Mouse (Mus musculus): ENCODE measurements at regions not wholly inside any gene's neighbourhood (a gene's known extent, or its start where the extent isn't known, plus 50 kb on each side); places are given as distances from the start of the nearest gene placed in this dataset.

DNA sequence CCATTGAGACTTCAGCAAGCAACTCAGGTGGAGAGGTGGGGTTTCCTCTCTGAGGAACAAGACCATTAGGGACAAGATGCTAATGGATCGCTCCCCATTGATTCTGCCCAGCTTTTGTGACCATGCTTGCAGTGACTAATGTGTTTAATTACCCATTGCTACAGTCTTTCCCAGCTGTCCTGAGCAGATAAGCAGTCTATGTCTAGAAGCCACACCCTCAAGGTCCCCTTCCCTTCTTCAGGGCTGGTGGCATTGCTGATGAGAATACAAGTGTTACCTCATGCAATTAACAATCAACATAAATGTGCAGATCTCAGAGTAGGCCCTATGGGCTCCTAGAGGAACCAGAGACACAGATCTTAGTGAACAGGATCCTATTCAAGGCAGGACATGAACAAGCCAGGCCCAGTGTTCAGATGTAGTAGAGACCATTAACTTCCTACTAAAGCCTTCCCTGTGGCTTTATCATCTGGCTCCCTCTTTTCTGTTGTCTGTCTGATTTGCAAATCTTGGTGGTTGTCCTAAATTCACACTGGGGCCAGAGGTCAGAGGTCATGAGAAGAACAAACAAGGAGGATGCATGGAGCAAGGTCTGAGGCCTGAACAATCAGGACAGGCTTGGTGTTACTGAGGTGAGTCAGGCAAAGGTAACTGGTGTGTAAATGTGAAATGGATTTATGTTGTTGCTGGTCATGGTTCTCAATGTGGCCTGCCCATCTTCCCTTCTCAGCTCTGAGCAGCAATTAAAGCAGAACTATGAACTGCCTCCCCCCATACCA is 56.8 kb downstream of the Odc1 start:
- H3K27me3 ChIP-seq, result no peaks in the 10 kb centered on the region
- no peak overlapping the region for H3K27ac ChIP-seq (replicated peaks)
- no peak overlapping the region for H3K4me2 ChIP-seq (replicated peaks)
- H3K4me1 ChIP-seq, result no peaks in the 10 kb centered on the region
- ATAC-seq (ENCODE audit: insufficient number of reproducible peaks, low FRiP score, low TSS enrichment, low read depth), result no peak
- 91% methylated on average over 1 of the region's 1 CpGs for WGBS
- H3K9ac ChIP-seq, result no peak overlapping the region
- H3K36me3 ChIP-seq, result no peaks in the 10 kb centered on the region
- H3K4me3 ChIP-seq (replicated peaks), result no peak overlapping the region
- H3K9me3 ChIP-seq (replicated peaks), result no peaks in the 10 kb centered on the region

DNA sequence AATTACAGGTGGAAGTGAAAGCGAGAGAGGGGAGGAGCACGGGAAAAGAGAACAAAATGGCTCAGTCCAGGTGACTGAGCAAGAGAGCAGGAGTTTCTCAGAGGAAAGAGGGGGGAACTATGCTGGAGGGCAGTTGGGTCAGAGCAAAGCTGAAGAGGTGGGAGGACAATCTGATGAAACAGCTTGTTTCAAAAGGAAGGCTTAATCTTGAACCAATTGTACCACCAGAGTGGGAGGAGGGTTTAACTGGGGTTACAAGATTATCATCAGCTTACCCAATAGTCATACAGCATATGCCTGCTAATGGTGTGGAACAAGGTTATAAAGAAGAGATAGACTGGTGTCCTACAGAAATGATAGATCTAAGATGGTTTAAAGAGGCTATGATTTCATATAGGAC is 59.0 kb downstream of the Odc1 start:
- Histone ChIP-seq H3K9ac (no peak overlapping the region), H3K4me1 (no peaks in the 10 kb centered on the region), H3K27me3 (no peaks in the 10 kb centered on the region), H3K36me3 (no peaks in the 10 kb centered on the region), H3K9me3 (replicated peaks) (no peaks in the 10 kb centered on the region), H3K4me3 (replicated peaks) (no peak overlapping the region), H3K4me2 (replicated peaks) (no peak overlapping the region), H3K27ac (replicated peaks) (no peak overlapping the region)
- WGBS, result 94% methylated on average over 2 of the region's 2 CpGs
- ATAC-seq (ENCODE audit: insufficient number of reproducible peaks, low FRiP score, low TSS enrichment, low read depth), result no peak

DNA sequence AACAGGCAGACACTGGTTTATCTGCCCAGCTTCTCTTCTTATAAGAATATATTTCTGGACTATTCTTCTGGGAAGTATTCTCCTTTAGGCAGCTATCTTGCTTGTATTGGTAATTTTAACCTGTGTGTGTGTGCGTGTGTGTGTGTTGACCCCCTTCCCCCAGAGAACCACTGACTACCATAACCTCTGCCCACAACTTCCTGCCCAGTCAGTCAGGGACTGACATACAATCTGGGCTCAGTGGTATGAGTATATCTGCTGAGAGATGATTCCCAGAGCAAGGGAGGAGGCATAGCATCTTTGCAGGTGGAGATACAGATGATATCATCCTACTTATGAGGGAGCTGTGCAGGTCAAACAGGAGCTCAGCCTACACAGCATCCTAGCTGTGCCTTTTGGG is 65.8 kb downstream of the Odc1 start:
- H3K9ac ChIP-seq, result no peak overlapping the region
- no peak overlapping the region for H3K27ac ChIP-seq (replicated peaks)
- 77% methylated on average over 1 of the region's 1 CpGs for WGBS
- no peak overlapping the region for H3K4me3 ChIP-seq (replicated peaks)
- H3K9me3 ChIP-seq (replicated peaks), result no peaks in the 10 kb centered on the region
- no peaks in the 10 kb centered on the region for H3K4me1 ChIP-seq
- H3K27me3 ChIP-seq, result no peaks in the 10 kb centered on the region
- ATAC-seq (ENCODE audit: insufficient number of reproducible peaks, low FRiP score, low TSS enrichment, low read depth), result no peak
- H3K4me2 ChIP-seq (replicated peaks), result no peak overlapping the region
- H3K36me3 ChIP-seq, result no peaks in the 10 kb centered on the region

DNA sequence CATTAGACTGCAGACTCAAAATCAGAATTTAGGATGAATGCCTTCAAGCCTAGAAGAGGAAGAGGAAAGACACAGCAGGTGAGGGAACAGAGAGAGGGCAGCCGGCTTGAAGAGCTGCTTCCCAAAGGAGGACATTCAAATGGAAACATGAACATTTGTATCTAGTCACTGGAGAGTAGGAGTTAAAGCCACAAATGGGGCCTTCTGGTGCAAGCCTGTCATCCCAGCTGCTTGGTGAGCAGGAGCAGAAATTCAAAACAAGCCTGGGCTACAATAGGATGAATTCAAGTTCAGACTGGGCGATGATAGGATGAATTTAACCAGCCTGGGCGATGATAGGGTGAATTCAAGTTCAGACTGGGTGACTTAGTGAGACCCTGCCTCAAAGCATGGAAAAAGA is 67.4 kb downstream of the Odc1 start:
- no peaks in the 10 kb centered on the region for H3K27me3 ChIP-seq
- no peaks in the 10 kb centered on the region for H3K9me3 ChIP-seq (replicated peaks)
- no peaks in the 10 kb centered on the region for H3K36me3 ChIP-seq
- no peak overlapping the region for H3K9ac ChIP-seq
- ATAC-seq (ENCODE audit: insufficient number of reproducible peaks, low FRiP score, low TSS enrichment, low read depth), result no peak
- 74% methylated on average over 3 of the region's 3 CpGs for WGBS
- no peaks in the 10 kb centered on the region for H3K4me1 ChIP-seq
- H3K4me2 ChIP-seq (replicated peaks), result no peak overlapping the region
- H3K4me3 ChIP-seq (replicated peaks), result no peak overlapping the region
- no peak overlapping the region for H3K27ac ChIP-seq (replicated peaks)

DNA sequence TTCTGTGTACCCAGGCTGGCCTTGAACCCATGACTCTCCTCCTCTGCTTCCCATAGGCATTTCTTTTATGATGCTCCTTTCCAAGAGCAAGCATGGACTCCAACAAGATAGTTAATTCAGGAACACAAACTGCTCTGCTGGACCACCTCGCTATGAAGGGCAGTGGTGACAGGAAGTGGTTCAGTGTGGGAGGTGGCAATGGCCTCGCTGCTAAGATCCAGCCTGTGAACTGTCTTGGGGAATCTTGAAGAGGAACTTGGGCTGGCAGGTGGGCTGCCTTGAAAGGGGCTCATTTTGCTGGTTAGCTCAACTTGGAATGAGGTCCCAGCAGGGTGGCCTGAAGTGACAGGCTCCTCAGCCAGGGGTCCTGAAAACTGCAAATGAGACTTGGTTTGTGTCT is 72.4 kb upstream of the Hpcal1 start:
- no peak overlapping the region for H3K9ac ChIP-seq
- no peaks in the 10 kb centered on the region for H3K9me3 ChIP-seq (replicated peaks)
- H3K4me3 ChIP-seq (replicated peaks), result no peak overlapping the region
- no peak for ATAC-seq (ENCODE audit: insufficient number of reproducible peaks, low FRiP score, low TSS enrichment, low read depth)
- H3K4me1 ChIP-seq, result no peaks in the 10 kb centered on the region
- no peaks in the 10 kb centered on the region for H3K27me3 ChIP-seq
- no peak overlapping the region for H3K27ac ChIP-seq (replicated peaks)
- no peaks in the 10 kb centered on the region for H3K36me3 ChIP-seq
- no peak overlapping the region for H3K4me2 ChIP-seq (replicated peaks)
- 44% methylated on average over 2 of the region's 2 CpGs for WGBS

DNA sequence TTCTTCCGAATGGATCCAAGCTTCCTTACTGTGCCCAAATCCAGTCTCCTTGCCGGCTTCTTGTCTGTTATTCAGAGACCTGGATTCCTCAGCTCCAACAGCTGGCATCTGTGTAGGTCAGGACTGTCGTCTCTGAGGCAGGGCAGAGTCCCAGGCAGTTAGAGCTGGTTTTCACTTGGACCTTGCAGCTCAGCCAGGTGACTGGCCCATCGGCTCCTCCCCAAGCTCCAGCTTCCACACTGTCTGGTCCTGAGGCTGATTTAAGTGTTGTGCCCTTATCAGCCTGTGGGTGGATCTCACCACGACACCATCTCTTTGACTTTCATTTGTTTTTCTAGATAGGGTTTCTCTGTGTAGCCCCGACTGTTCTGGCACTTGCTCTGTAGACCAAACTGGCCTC is 70.4 kb upstream of the Hpcal1 start:
- Histone ChIP-seq H3K4me2 (replicated peaks) (no peak overlapping the region), H3K36me3 (no peaks in the 10 kb centered on the region), H3K27ac (replicated peaks) (no peak overlapping the region), H3K9ac (no peak overlapping the region), H3K4me1 (no peaks in the 10 kb centered on the region), H3K4me3 (replicated peaks) (no peak overlapping the region), H3K9me3 (replicated peaks) (no peaks in the 10 kb centered on the region), H3K27me3 (no peaks in the 10 kb centered on the region)
- 44% methylated on average over 6 of the region's 6 CpGs for WGBS
- no peak for ATAC-seq (ENCODE audit: insufficient number of reproducible peaks, low FRiP score, low TSS enrichment, low read depth)

DNA sequence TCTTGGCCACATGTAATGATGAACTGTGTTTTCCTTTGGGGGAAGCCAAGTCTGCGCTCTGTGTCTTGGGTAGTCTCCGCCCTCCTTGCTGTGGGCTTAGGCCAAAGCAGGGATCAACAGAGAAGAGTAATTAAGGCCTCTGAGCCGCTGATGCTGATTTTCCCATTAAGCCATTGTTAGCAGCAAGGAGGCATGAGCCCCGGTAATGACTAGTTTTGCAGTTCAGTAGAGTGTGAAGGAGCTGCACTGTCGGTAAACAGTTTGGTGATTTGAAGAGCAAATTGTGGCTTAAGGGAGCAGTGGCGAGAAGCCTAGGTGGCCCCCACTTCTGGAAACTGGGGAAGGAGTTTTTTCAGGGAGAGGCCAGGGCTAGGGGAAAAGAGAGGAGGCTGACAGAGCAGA is 69.2 kb upstream of the Hpcal1 start:
- no peaks in the 10 kb centered on the region for H3K36me3 ChIP-seq

DNA sequence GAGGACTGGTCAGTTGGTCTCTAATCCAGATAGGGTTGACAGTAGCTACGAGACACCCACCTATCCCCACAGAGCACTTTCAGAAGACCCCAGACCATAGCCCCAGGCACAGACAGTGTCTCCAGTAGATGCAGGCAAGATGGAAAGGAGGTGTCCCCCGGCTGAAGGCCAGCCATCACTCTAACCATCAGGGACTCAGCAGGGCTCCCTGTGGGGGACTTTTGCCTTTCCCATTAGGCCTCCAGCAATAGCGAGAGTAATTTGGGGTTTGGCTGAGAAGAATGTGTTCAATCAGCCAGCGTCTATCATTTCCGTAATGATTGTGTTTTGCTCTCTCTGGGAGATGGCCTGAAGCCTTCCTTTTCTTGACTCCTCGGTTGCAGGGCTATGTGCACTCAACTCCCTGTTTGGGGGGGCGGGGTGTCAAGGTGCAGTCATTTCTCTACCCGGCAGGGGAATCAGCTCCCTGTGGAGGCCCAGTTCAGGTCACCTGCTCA is 68.1 kb upstream of the Hpcal1 start:
- H3K36me3 ChIP-seq, result no peaks in the 10 kb centered on the region
- H3K4me3 ChIP-seq (replicated peaks), result no peak overlapping the region
- H3K4me1 ChIP-seq, result no peaks in the 10 kb centered on the region
- no peaks in the 10 kb centered on the region for H3K27me3 ChIP-seq
- H3K27ac ChIP-seq (replicated peaks), result no peak overlapping the region
- H3K9me3 ChIP-seq (replicated peaks), result no peaks in the 10 kb centered on the region
- H3K9ac ChIP-seq, result no peak overlapping the region
- H3K4me2 ChIP-seq (replicated peaks), result no peak overlapping the region
- 33% methylated on average over 8 of the region's 8 CpGs for WGBS
- ATAC-seq (ENCODE audit: insufficient number of reproducible peaks, low FRiP score, low TSS enrichment, low read depth), result no peak

More for the DNA sequence above, 69.2 kb upstream of the Hpcal1 start:
- WGBS, result 34% methylated on average over 6 of the region's 6 CpGs
- peak; percentile 56; the same call in 1 of the 2 replicates for ATAC-seq (ENCODE audit: insufficient number of reproducible peaks, low FRiP score, low TSS enrichment, low read depth)
- H3K4me1 ChIP-seq, result no peaks in the 10 kb centered on the region
- no peak overlapping the region for H3K4me2 ChIP-seq (replicated peaks)
- H3K9me3 ChIP-seq (replicated peaks), result no peaks in the 10 kb centered on the region
- H3K27me3 ChIP-seq, result no peaks in the 10 kb centered on the region
- no peak overlapping the region for H3K27ac ChIP-seq (replicated peaks)
- H3K4me3 ChIP-seq (replicated peaks), result no peak overlapping the region
- no peak overlapping the region for H3K9ac ChIP-seq

DNA sequence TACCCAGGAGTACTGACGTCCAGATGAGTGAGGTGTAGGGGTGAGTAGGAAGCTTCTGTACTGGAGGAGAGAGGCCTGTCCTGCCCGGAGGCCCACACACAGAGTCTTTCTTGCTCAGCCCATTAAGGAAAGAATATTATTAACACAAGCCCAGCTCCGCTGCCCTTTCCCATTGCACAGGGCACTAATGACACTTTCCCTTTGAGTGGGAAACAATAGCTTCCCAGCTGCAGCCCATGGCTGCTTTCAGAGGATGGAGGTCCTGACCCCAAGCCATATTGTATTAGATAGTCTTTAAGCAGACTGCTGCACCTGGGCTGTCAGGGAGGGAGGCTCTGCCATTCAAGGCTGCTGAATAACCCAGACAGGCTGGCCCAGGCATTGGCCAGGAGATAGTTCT is 64.6 kb upstream of the Hpcal1 start:
- no peak overlapping the region for H3K9ac ChIP-seq
- no peak overlapping the region for H3K4me2 ChIP-seq (replicated peaks)
- H3K4me3 ChIP-seq (replicated peaks), result no peak overlapping the region
- H3K36me3 ChIP-seq, result no peaks in the 10 kb centered on the region
- H3K4me1 ChIP-seq, result no peaks in the 10 kb centered on the region
- H3K9me3 ChIP-seq (replicated peaks), result no peaks in the 10 kb centered on the region
- H3K27ac ChIP-seq (replicated peaks), result no peak overlapping the region
- no peaks in the 10 kb centered on the region for H3K27me3 ChIP-seq
- no peak for ATAC-seq (ENCODE audit: insufficient number of reproducible peaks, low FRiP score, low TSS enrichment, low read depth)
- WGBS, result 48% methylated on average over 3 of the region's 3 CpGs

DNA sequence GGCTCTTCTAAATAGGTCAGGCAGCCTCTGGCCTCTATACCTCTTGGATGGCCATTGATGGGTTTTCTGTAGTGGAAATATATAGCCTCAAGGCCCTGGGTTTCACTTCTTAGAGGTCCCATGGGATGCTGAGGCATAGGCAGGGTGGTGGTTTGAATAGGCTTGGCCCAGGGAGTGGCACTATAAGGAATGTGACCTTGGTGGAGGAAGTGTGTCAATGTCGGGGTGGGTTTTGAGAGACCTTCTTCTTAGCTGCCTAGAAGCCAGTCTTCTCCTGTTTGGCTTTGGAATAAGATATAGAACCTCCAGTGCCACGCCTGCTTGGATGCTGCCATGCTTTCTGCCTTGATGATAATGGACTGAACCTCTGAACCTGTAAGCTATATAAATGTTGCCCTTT is 59.5 kb upstream of the Hpcal1 start:
- Histone ChIP-seq H3K9ac (no peak overlapping the region), H3K27ac (replicated peaks) (no peak overlapping the region), H3K27me3 (no peaks in the 10 kb centered on the region), H3K4me1 (no peaks in the 10 kb centered on the region), H3K9me3 (replicated peaks) (no peaks in the 10 kb centered on the region), H3K4me3 (replicated peaks) (no peak overlapping the region), H3K36me3 (no peaks in the 10 kb centered on the region), H3K4me2 (replicated peaks) (no peak overlapping the region)
- 82% methylated on average over 2 of the region's 2 CpGs for WGBS
- no peak for ATAC-seq (ENCODE audit: insufficient number of reproducible peaks, low FRiP score, low TSS enrichment, low read depth)

DNA sequence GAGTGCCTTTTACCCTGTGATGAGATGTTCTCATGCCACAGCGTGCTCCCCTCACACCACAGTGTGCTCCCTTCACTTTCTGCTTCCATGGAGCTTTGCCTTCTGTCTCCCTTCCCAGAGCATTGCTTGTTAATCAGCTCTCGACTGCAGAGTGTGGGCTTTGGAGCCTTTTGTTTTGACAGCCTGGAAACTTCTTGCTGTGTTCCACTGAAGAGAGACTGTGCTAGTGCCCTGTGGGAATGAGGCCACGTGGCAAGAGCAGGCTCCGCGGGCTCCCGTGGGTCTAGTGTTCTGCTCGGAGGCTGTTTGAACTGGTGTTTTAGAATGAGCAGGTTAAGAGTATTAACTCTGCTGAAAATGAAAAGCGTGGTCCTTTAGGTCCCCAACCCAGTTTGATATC is 54.5 kb upstream of the Hpcal1 start:
- H3K9ac ChIP-seq, result no peak overlapping the region
- H3K9me3 ChIP-seq (replicated peaks), result no peaks in the 10 kb centered on the region
- 73% methylated on average over 8 of the region's 8 CpGs for WGBS
- H3K4me2 ChIP-seq (replicated peaks), result no peak overlapping the region
- no peak overlapping the region for H3K27ac ChIP-seq (replicated peaks)
- no peak overlapping the region for H3K4me3 ChIP-seq (replicated peaks)
- ATAC-seq (ENCODE audit: insufficient number of reproducible peaks, low FRiP score, low TSS enrichment, low read depth), result no peak
- H3K27me3 ChIP-seq, result no peaks in the 10 kb centered on the region
- H3K36me3 ChIP-seq, result no peaks in the 10 kb centered on the region
- H3K4me1 ChIP-seq, result no peaks in the 10 kb centered on the region

DNA sequence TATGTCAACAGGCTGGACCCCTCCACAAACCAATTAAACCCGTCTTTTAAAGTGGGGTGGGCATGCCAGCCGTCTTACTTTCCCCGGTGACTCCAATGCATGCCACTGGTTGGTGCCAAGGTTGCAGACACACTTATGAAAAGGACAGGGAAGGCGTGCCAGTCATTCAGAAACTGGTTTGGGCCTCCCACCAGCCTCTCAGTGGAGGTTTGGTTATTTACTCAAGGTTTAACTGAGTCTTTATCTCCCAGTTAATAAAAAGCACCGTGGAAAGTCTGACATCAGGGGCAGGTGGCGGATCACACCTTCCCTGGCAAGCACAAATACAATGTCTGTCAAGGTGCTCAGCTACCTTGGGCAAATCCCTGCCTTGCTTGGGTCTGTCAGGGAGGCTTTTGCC is 54.1 kb upstream of the Hpcal1 start:
- Histone ChIP-seq H3K4me2 (replicated peaks) (no peak overlapping the region), H3K9me3 (replicated peaks) (no peaks in the 10 kb centered on the region), H3K27me3 (no peaks in the 10 kb centered on the region), H3K9ac (no peak overlapping the region), H3K36me3 (no peaks in the 10 kb centered on the region), H3K4me3 (replicated peaks) (no peak overlapping the region), H3K27ac (replicated peaks) (no peak overlapping the region), H3K4me1 (no peaks in the 10 kb centered on the region)
- WGBS, result 78% methylated on average over 6 of the region's 6 CpGs
- ATAC-seq (ENCODE audit: insufficient number of reproducible peaks, low FRiP score, low TSS enrichment, low read depth), result no peak

All from embryonic facial prominence, embryonic 15.5 days (tissue).